15 mouse cellular contexts compared by ENCODE assay signal in genomic region chr16:49838923-49839322, GRCm38 (mm10). TPM values are rescaled to one million over a fixed set of nuclear protein-coding genes. Genes with fewer than 3 reads are reported as not detected.
DNase-seq lines count a peak whose midpoint lies in the region; ATAC-seq and TF ChIP-seq lines count a peak whose summit lies in the region.
"Had no signal": no experiment of that assay in that cellular context is flagged by ENCODE, and none has a peak within 500 bp of the region (broad histone marks: within the 10 kb centered on the region; RNA-seq: fewer than 3 reads in every experiment).

No protein-coding gene starts in this region.

- no peak overlapping the region for H3K4me2 ChIP-seq in lung, postnatal 0 days (replicated peaks; ENCODE audit: low read depth, low read length)
- H3K4me2 ChIP-seq in liver, embryonic 12.5 days: peak overlapping the region; percentile 71
- H3K4me2 ChIP-seq in liver, postnatal 0 days (ENCODE audit: low read depth, low read length): peak overlapping the region; percentile 60
- H3K4me2 ChIP-seq: intestine, embryonic 15.5 days; midbrain, embryonic 15.5 days; stomach, embryonic 15.5 days had no signal

- no peaks in the 10 kb centered on the region for H3K36me3 ChIP-seq in lung, postnatal 0 days (ENCODE audit: insufficient read depth, low read length)
- no peaks in the 10 kb centered on the region for H3K36me3 ChIP-seq in liver, embryonic 12.5 days
- H3K36me3 ChIP-seq in liver, postnatal 0 days (replicated peaks; ENCODE audit: insufficient read depth, low read length): no peaks in the 10 kb centered on the region
- H3K36me3 ChIP-seq: forebrain, embryonic 10.5 days; intestine, embryonic 15.5 days; midbrain, embryonic 15.5 days; stomach, embryonic 15.5 days had no signal

- DNase-seq in lung, postnatal 0 days (ENCODE audit: low spot score): peak; percentile 23
- DNase-seq in lung, postnatal 36 days: no peak
- no peak for DNase-seq in liver, postnatal 0 days
- no peak for DNase-seq in kidney, adult 11 months
- no peak for DNase-seq in cerebellum, adult 18-20 months
- DNase-seq: adrenal gland, postnatal 10 days; right cerebral cortex, postnatal 25 days had no signal

- no peaks in the 10 kb centered on the region for H3K9me3 ChIP-seq in lung, postnatal 0 days (ENCODE audit: low read length)
- H3K9me3 ChIP-seq in liver, embryonic 12.5 days (replicated peaks): no peaks in the 10 kb centered on the region
- H3K9me3 ChIP-seq in liver, postnatal 0 days (ENCODE audit: low read length): no peaks in the 10 kb centered on the region
- H3K9me3 ChIP-seq: forebrain, embryonic 10.5 days; intestine, embryonic 15.5 days; midbrain, embryonic 15.5 days; stomach, embryonic 15.5 days had no signal

- 55% methylated on average over 6 of the region's 6 CpGs for WGBS in lung, postnatal 0 days
- WGBS in liver, embryonic 12.5 days (ENCODE audit: insufficient replicate concordance): 70% methylated on average over 6 of the region's 6 CpGs
- WGBS in liver, postnatal 0 days (ENCODE audit: insufficient replicate concordance): 63% methylated on average over 6 of the region's 6 CpGs

- H3K27me3 ChIP-seq in lung, postnatal 0 days (replicated peaks; ENCODE audit: insufficient read depth, low read length): no peaks in the 10 kb centered on the region
- H3K27me3 ChIP-seq in liver, embryonic 12.5 days (replicated peaks): no peaks in the 10 kb centered on the region
- no peaks in the 10 kb centered on the region for H3K27me3 ChIP-seq in liver, postnatal 0 days (ENCODE audit: insufficient read depth, low read length)
- H3K27me3 ChIP-seq: CH12.LX; intestine, embryonic 15.5 days; midbrain, embryonic 15.5 days; Patski; stomach, embryonic 15.5 days had no signal

- H3K4me1 ChIP-seq in lung, postnatal 0 days (ENCODE audit: insufficient read depth, low read depth, low read length): 0 out of 2 replicates have a peak, but pooled peaks cover 6% of the 10 kb centered on the region
- peaks cover 88% of the 10 kb centered on the region for H3K4me1 ChIP-seq in liver, embryonic 12.5 days
- peaks cover 29% of the 10 kb centered on the region for H3K4me1 ChIP-seq in liver, postnatal 0 days (ENCODE audit: insufficient read depth)
- H3K4me1 ChIP-seq: intestine, embryonic 15.5 days; stomach, embryonic 15.5 days had no signal

- no peak overlapping the region for H3K27ac ChIP-seq in lung, postnatal 0 days (ENCODE audit: low read length)
- peak overlapping the region; percentile 99 for H3K27ac ChIP-seq in liver, embryonic 12.5 days
- H3K27ac ChIP-seq in liver, postnatal 0 days (ENCODE audit: low read depth): peak overlapping the region; percentile 98
- H3K27ac ChIP-seq: intestine, embryonic 15.5 days; midbrain, embryonic 15.5 days had no signal

- no peak for ATAC-seq in lung, postnatal 0 days
- ATAC-seq in liver, embryonic 12.5 days: no peak
- no peak for ATAC-seq in liver, postnatal 0 days
- ATAC-seq: midbrain, embryonic 15.5 days; Patski had no signal

- no peak for TF ChIP-seq EP300 in lung, postnatal 0 days (IDR thresholded peaks at IDR 0.05)
- TF ChIP-seq EP300 in liver, postnatal 0 days (IDR thresholded peaks at IDR 0.05; ENCODE audit: low read depth): no peak

- no peak overlapping the region for H3K9ac ChIP-seq in lung, postnatal 0 days (replicated peaks; ENCODE audit: low read depth)
- peak overlapping the region; percentile 55 for H3K9ac ChIP-seq in liver, embryonic 12.5 days
- peak overlapping the region; percentile 66; the same call in 1 of the 2 replicates for H3K9ac ChIP-seq in liver, postnatal 0 days (replicated peaks)
- H3K9ac ChIP-seq: forebrain, postnatal 0 days; intestine, embryonic 15.5 days; midbrain, embryonic 15.5 days; stomach, embryonic 15.5 days had no signal

- H3K4me3 ChIP-seq in lung, postnatal 0 days (ENCODE audit: low read depth, low read length): no peak overlapping the region
- no peak overlapping the region for H3K4me3 ChIP-seq in liver, embryonic 12.5 days
- H3K4me3 ChIP-seq in liver, postnatal 0 days (ENCODE audit: low read depth, low read length): no peak overlapping the region
- H3K4me3 ChIP-seq: forebrain, embryonic 10.5 days; intestine, embryonic 15.5 days; midbrain, embryonic 15.5 days; stomach, embryonic 15.5 days had no signal

- no peak for TF ChIP-seq CTCF in lung, postnatal 0 days (IDR thresholded peaks at IDR 0.05)
- no peak for TF ChIP-seq CTCF in liver, postnatal 0 days (IDR thresholded peaks at IDR 0.05; ENCODE audit: low read depth)

RNA-seq across cellular contexts. Expression of gene Cd47, which starts 38.6 kb away (rescaled TPM):
- polyA plus RNA-seq in lung, postnatal 0 days (2015; fragmentation: Nextera tagmentation; extraction: Ambion mirVana): 219 and 245 TPM in 2 replicates
- polyA plus RNA-seq in liver, embryonic 12.5 days (2016; fragmentation: Nextera tagmentation; extraction: Ambion mirVana): 308 and 327 TPM in 2 replicates
- polyA plus RNA-seq in liver, postnatal 0 days (2015; fragmentation: Nextera tagmentation; extraction: Ambion mirVana): 285 and 286 TPM in 2 replicates
